Mouse (Mus musculus): ENCODE measurements around the gene Natd1. TPM values are rescaled to one million over a fixed set of nuclear protein-coding genes. Genes with fewer than 3 reads are reported as not detected.

The Natd1 gene
- polyA plus RNA-seq, 1 experiment from 2014 or later: 11.0 TPM

DNA sequence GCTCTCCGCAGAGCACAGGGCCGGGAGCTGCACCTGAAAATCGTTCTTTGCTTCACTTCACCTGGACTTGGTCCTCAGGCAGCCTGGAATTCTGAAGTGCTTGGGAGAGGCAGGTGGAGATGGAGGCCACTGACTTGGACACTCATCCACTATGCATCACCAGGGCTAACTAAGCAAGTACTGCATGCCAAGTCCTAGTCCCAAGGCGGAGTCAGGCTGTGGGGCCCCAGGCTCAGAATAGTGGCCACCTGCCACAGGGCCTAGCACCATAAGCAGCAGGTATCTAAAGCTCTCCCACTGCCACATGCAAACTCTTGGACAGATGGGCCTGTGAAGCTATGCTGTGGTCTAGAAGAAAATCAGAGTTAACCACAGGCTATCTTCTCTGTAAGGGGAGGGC lies 8.1 kb downstream of the Natd1 start:
- no peak for ATAC-seq (ENCODE audit: insufficient read depth, low FRiP score)

GRCm38 (mm10) chr11:60905407-60906120 lies 9.0 kb downstream of the Natd1 start:
- no peak overlapping the region for H3K9ac ChIP-seq (ENCODE audit: low read length)
- no peaks in the 10 kb centered on the region; the same call in 1 of the 2 replicates for H3K36me3 ChIP-seq (ENCODE audit: control insufficient read depth, insufficient read depth, low read length)
- no peaks in the 10 kb centered on the region for H3K4me1 ChIP-seq (ENCODE audit: control insufficient read depth, insufficient read depth, low read length)
- H3K4me3 ChIP-seq (replicated peaks; ENCODE audit: low read length): no peak overlapping the region
- no peak for ATAC-seq (ENCODE audit: insufficient read depth, low FRiP score)
- H3K27ac ChIP-seq (ENCODE audit: low read length): no peak overlapping the region
- 91% methylated on average over 10 of the region's 10 CpGs for WGBS
- no peaks in the 10 kb centered on the region for H3K27me3 ChIP-seq (ENCODE audit: control insufficient read depth, insufficient read depth, low read length)
- no peaks in the 10 kb centered on the region for H3K9me3 ChIP-seq (replicated peaks; ENCODE audit: control insufficient read depth, low read length)
- no peak overlapping the region for H3K4me2 ChIP-seq (ENCODE audit: low read depth, low read length)

More for the DNA sequence above, 8.1 kb downstream of the Natd1 start:
- WGBS: 97% methylated on average over 4 of the region's 4 CpGs
- no peaks in the 10 kb centered on the region for H3K4me1 ChIP-seq (ENCODE audit: control insufficient read depth, insufficient read depth, low read length)
- H3K9me3 ChIP-seq (replicated peaks; ENCODE audit: control insufficient read depth, low read length): no peaks in the 10 kb centered on the region
- H3K4me3 ChIP-seq (replicated peaks; ENCODE audit: low read length): no peak overlapping the region
- H3K4me2 ChIP-seq (ENCODE audit: low read depth, low read length): no peak overlapping the region
- H3K36me3 ChIP-seq (ENCODE audit: control insufficient read depth, insufficient read depth, low read length): no peaks in the 10 kb centered on the region; the same call in 1 of the 2 replicates
- H3K27me3 ChIP-seq (ENCODE audit: control insufficient read depth, insufficient read depth, low read length): no peaks in the 10 kb centered on the region
- H3K9ac ChIP-seq (ENCODE audit: low read length): no peak overlapping the region
- no peak overlapping the region for H3K27ac ChIP-seq (ENCODE audit: low read length)

- no peaks in the 10 kb centered on the region; the same call in 1 of the 2 replicates for H3K36me3 ChIP-seq (ENCODE audit: control insufficient read depth, insufficient read depth, low read length)
- H3K9ac ChIP-seq (ENCODE audit: low read length): no peak overlapping the region
- H3K4me3 ChIP-seq (replicated peaks; ENCODE audit: low read length): no peak overlapping the region
- H3K4me1 ChIP-seq (ENCODE audit: control insufficient read depth, insufficient read depth, low read length): no peaks in the 10 kb centered on the region
- H3K27ac ChIP-seq (ENCODE audit: low read length): no peak overlapping the region
- ATAC-seq (ENCODE audit: insufficient read depth, low FRiP score): no peak
- H3K9me3 ChIP-seq (replicated peaks; ENCODE audit: control insufficient read depth, low read length): no peaks in the 10 kb centered on the region
- no peak overlapping the region for H3K4me2 ChIP-seq (ENCODE audit: low read depth, low read length)
- WGBS: 88% methylated on average over 6 of the region's 6 CpGs
- no peaks in the 10 kb centered on the region for H3K27me3 ChIP-seq (ENCODE audit: control insufficient read depth, insufficient read depth, low read length)
These were observed 10.9 kb downstream of the Natd1 start for GRCm38 (mm10) chr11:60903661-60904061.

DNA sequence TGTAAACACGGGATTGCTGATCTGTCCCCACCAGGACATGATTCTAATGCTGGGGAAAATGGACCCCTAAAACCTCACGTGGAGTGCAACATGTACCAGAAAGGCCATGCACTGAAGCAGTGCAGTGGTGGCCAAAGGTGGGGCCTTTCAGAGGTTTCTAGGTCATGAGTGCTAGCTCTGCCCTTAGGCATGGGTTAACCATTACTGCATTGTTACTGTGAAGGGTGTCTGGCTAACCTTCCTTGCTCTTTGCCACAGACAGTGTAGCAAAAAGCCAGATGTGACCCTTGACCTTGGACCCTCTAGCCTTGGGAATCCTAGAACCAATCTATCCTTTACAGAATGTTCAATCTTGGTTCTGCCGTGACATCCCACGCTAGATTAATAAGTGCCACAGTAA lies 12.1 kb downstream of the Natd1 start:
- no peaks in the 10 kb centered on the region for H3K27me3 ChIP-seq (ENCODE audit: control insufficient read depth, insufficient read depth, low read length)
- ATAC-seq (ENCODE audit: insufficient read depth, low FRiP score): no peak
- no peaks in the 10 kb centered on the region for H3K9me3 ChIP-seq (replicated peaks; ENCODE audit: control insufficient read depth, low read length)
- WGBS: 62% methylated on average over 4 of the region's 4 CpGs
- H3K36me3 ChIP-seq (ENCODE audit: control insufficient read depth, insufficient read depth, low read length): no peaks in the 10 kb centered on the region; the same call in 1 of the 2 replicates
- no peak overlapping the region for H3K27ac ChIP-seq (ENCODE audit: low read length)
- H3K4me2 ChIP-seq (ENCODE audit: low read depth, low read length): no peak overlapping the region
- H3K4me1 ChIP-seq (ENCODE audit: control insufficient read depth, insufficient read depth, low read length): no peaks in the 10 kb centered on the region
- H3K9ac ChIP-seq (ENCODE audit: low read length): no peak overlapping the region
- no peak overlapping the region for H3K4me3 ChIP-seq (replicated peaks; ENCODE audit: low read length)

DNA sequence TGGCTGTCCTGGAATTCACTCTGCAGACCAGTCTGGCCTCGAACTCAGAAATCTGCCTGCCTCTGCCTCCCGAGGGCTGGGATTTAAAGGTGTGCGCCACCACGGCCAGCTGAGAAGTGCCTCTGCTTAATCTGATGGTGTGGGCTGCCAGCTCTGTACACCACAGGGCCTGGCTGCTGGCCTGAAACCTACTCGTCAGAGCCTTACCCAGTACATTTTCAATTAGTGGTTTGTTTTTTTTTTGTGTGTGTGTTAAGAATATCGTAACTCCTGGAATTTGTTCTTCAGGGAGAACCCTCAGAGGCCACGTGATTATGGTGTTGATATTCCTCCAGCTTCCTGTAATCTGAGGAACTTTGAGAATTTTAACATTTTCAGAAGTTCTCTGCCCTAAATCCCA lies 12.5 kb downstream of the Natd1 start:
- Histone ChIP-seq H3K9me3 (replicated peaks; ENCODE audit: control insufficient read depth, low read length) (no peaks in the 10 kb centered on the region), H3K4me2 (ENCODE audit: low read depth, low read length) (no peak overlapping the region), H3K27me3 (ENCODE audit: control insufficient read depth, insufficient read depth, low read length) (no peaks in the 10 kb centered on the region), H3K36me3 (ENCODE audit: control insufficient read depth, insufficient read depth, low read length) (no peaks in the 10 kb centered on the region; the same call in 1 of the 2 replicates), H3K4me3 (replicated peaks; ENCODE audit: low read length) (no peak overlapping the region), H3K27ac (ENCODE audit: low read length) (no peak overlapping the region), H3K4me1 (ENCODE audit: control insufficient read depth, insufficient read depth, low read length) (no peaks in the 10 kb centered on the region), H3K9ac (ENCODE audit: low read length) (no peak overlapping the region)
- ATAC-seq (ENCODE audit: insufficient read depth, low FRiP score): no peak
- WGBS: 85% methylated on average over 7 of the region's 7 CpGs

- Histone ChIP-seq H3K27ac (ENCODE audit: low read length) (no peak overlapping the region), H3K9ac (ENCODE audit: low read length) (no peak overlapping the region), H3K36me3 (ENCODE audit: control insufficient read depth, insufficient read depth, low read length) (no peaks in the 10 kb centered on the region), H3K4me2 (ENCODE audit: low read depth, low read length) (no peak overlapping the region), H3K4me1 (ENCODE audit: control insufficient read depth, insufficient read depth, low read length) (0 out of 2 replicates have a peak, but pooled peaks cover 5% of the 10 kb centered on the region), H3K27me3 (ENCODE audit: control insufficient read depth, insufficient read depth, low read length) (no peaks in the 10 kb centered on the region), H3K4me3 (replicated peaks; ENCODE audit: low read length) (no peak overlapping the region), H3K9me3 (replicated peaks; ENCODE audit: control insufficient read depth, low read length) (no peaks in the 10 kb centered on the region)
- ATAC-seq (ENCODE audit: insufficient read depth, low FRiP score): no peak; the same call in 1 of the 2 replicates
- WGBS: 23% methylated on average over 4 of the region's 4 CpGs
These were observed 18.6 kb downstream of the Natd1 start for GRCm38 (mm10) chr11:60895915-60896314.

DNA sequence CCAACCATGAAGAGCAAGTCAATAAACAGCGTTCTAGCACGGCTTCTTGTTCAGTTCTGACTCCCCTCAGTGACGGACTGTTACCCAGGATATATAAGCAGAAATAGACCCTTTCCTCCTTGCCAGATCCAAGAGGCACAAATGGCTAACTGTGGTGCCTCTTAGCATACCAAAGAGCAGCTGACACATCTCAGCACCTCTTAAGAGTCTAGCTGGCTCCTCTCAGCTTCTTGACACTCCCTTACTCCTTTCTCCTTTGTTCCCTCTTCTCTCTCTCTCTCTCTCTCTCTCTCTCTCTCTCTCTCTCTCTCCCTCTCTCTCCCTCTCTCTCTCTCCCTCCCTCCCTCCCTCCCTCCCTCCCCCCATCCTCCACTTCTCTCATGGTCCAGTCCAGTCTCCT lies 23.8 kb downstream of the Natd1 start:
- H3K27me3 ChIP-seq (ENCODE audit: control insufficient read depth, insufficient read depth, low read length): no peaks in the 10 kb centered on the region
- no peak overlapping the region for H3K4me3 ChIP-seq (replicated peaks; ENCODE audit: low read length)
- no peak for ATAC-seq (ENCODE audit: insufficient read depth, low FRiP score)
- no peak overlapping the region for H3K27ac ChIP-seq (ENCODE audit: low read length)
- no peaks in the 10 kb centered on the region for H3K9me3 ChIP-seq (replicated peaks; ENCODE audit: control insufficient read depth, low read length)
- 48% methylated on average over 3 of the region's 3 CpGs for WGBS
- H3K4me2 ChIP-seq (ENCODE audit: low read depth, low read length): no peak overlapping the region
- no peaks in the 10 kb centered on the region for H3K36me3 ChIP-seq (ENCODE audit: control insufficient read depth, insufficient read depth, low read length)
- H3K4me1 ChIP-seq (ENCODE audit: control insufficient read depth, insufficient read depth, low read length): 0 out of 2 replicates have a peak, but pooled peaks cover 1% of the 10 kb centered on the region
- no peak overlapping the region for H3K9ac ChIP-seq (ENCODE audit: low read length)

- Histone ChIP-seq H3K9me3 (replicated peaks; ENCODE audit: control insufficient read depth, low read length) (no peaks in the 10 kb centered on the region), H3K27me3 (ENCODE audit: control insufficient read depth, insufficient read depth, low read length) (no peaks in the 10 kb centered on the region), H3K9ac (ENCODE audit: low read length) (no peak overlapping the region), H3K4me3 (replicated peaks; ENCODE audit: low read length) (no peak overlapping the region), H3K4me1 (ENCODE audit: control insufficient read depth, insufficient read depth, low read length) (no peaks in the 10 kb centered on the region), H3K36me3 (ENCODE audit: control insufficient read depth, insufficient read depth, low read length) (no peaks in the 10 kb centered on the region), H3K4me2 (ENCODE audit: low read depth, low read length) (no peak overlapping the region), H3K27ac (ENCODE audit: low read length) (no peak overlapping the region)
- WGBS: 55% methylated on average over 6 of the region's 6 CpGs
- no peak for ATAC-seq (ENCODE audit: insufficient read depth, low FRiP score)
These were observed 24.3 kb downstream of the Natd1 start for GRCm38 (mm10) chr11:60890286-60890685.

DNA sequence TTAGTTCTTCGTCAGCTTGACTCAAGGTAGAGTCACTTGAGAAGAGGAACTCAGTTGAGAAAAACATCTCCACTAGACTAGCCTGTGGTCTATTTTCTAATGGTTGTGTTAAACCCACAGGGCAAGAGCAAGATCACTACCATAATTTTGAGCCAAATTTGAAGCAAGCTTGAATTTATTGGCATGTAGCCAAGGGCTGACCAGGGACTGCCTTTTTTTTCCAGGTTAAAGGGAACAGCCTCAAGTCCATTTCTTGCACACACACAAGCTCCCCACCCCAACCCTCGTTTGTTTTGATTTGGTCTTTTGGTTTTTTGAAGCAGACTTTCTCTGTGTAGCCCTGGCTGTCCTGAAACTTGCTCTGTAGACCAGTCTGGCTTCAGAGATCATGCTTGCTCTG lies 24.7 kb downstream of the Natd1 start:
- Histone ChIP-seq H3K4me2 (ENCODE audit: low read depth, low read length) (no peak overlapping the region), H3K9ac (ENCODE audit: low read length) (no peak overlapping the region), H3K4me1 (ENCODE audit: control insufficient read depth, insufficient read depth, low read length) (no peaks in the 10 kb centered on the region), H3K36me3 (ENCODE audit: control insufficient read depth, insufficient read depth, low read length) (no peaks in the 10 kb centered on the region), H3K9me3 (replicated peaks; ENCODE audit: control insufficient read depth, low read length) (no peaks in the 10 kb centered on the region), H3K27me3 (ENCODE audit: control insufficient read depth, insufficient read depth, low read length) (no peaks in the 10 kb centered on the region), H3K27ac (ENCODE audit: low read length) (no peak overlapping the region), H3K4me3 (replicated peaks; ENCODE audit: low read length) (no peak overlapping the region)
- 50% methylated on average over 2 of the region's 2 CpGs for WGBS
- ATAC-seq (ENCODE audit: insufficient read depth, low FRiP score): no peak
